Mouse (Mus musculus): ENCODE data around the gene Selenoi. TPM values are rescaled to one million over a fixed set of nuclear protein-coding genes. Genes with fewer than 3 reads are reported as not detected.

The Selenoi gene
- polyA plus RNA-seq, 1 experiment: 32.2 TPM

DNA sequence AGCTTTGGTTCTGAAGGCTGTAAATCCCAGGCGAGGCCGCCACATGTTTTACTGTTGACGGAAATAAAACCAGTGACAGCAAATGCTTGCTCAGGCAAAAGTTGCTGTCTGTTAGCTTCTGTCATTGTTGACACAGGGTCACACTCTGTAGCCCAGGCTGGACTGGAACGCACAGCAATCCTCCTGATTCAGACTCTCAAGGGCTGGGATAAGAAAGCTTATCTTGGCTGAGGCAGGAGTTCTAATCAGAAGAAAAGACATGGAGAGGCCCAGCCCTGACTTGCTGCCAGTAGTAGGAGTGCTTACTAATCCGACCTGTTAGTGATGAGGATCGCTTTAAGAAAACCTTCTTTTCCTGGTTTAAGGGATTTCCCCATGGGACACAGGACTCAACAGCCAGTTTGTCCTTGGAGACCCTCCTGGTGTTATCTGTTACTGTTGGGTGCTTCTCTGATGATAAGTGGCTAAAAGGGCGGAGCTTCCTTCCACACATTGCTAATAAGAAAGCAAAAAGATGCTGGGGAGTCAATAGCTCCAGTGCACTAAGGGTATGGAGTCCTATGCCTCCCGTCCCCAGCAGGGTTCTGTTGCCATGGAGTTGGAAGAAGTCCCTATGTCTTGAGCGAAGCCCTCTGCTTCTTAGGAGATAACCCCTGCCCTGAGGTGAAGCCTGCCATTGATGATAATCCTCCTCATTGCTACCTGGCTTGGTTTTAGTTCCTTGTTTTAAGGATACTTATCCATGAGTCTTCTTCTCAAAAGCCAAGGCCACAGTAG is 54.9 kb downstream of the Selenoi start:
- TF ChIP-seq CTCF (IDR thresholded peaks at IDR 0.05; ENCODE audit: borderline replicate concordance, control insufficient read depth, extremely low read depth, insufficient read depth, low read length, poor library complexity): no peak
- TF ChIP-seq POLR2A (IDR thresholded peaks at IDR 0.05; ENCODE audit: control insufficient read depth, extremely low read depth, insufficient read depth, low read length, poor library complexity): no peak
- no peak overlapping the region for H3K27ac ChIP-seq (ENCODE audit: control insufficient read depth, insufficient read depth, low read length)
- 93% methylated on average over 9 of the region's 9 CpGs for WGBS

More for the DNA sequence above, 54.9 kb downstream of the Selenoi start:
- H3K36me3 ChIP-seq (ENCODE audit: control insufficient read depth, insufficient read depth, low read length): no peaks in the 10 kb centered on the region
- no peaks in the 10 kb centered on the region for H3K27me3 ChIP-seq (ENCODE audit: control insufficient read depth, insufficient read depth, low read length)
- H3K4me3 ChIP-seq (ENCODE audit: control insufficient read depth, insufficient read depth, low read length): no peak overlapping the region
- no peak for DNase-seq
- H3K4me1 ChIP-seq (replicated peaks; ENCODE audit: control insufficient read depth, insufficient read depth, low read length): no peaks in the 10 kb centered on the region

Other genes starting within 250 kb of the Selenoi start
- 0.20 TPM in 1 of 2 replicates, not detected in the other for gene Il6, start 219.5 kb upstream of the Selenoi start, polyA plus RNA-seq (2012; rRNA removed)
- 130 and 174 TPM in 2 replicates for gene Tyms, start 159.0 kb upstream of the Selenoi start, polyA plus RNA-seq (2012; rRNA removed)
- 0.09 and 0.13 TPM in 2 replicates for gene Garem2, start 127.4 kb upstream of the Selenoi start, polyA plus RNA-seq (2012; rRNA removed)
- not detected in 2 replicates for gene 3110082J24Rik, start 126.5 kb upstream of the Selenoi start, polyA plus RNA-seq (2012; rRNA removed)
- 73.8 and 80.5 TPM in 2 replicates for gene Hadha, start 77.4 kb upstream of the Selenoi start, polyA plus RNA-seq (2012; rRNA removed)
- 111 and 140 TPM in 2 replicates for gene Hadhb, start 77.3 kb upstream of the Selenoi start, polyA plus RNA-seq (2012; rRNA removed)
- gene Adgrf3, start 26.9 kb upstream of the Selenoi start, polyA plus RNA-seq (2012; rRNA removed): 0.30 and 0.31 TPM in 2 replicates
- gene Drc1, start 48.8 kb downstream of the Selenoi start, polyA plus RNA-seq (2012; rRNA removed): 1.1 and 1.4 TPM in 2 replicates
- gene Otof, start 229.4 kb downstream of the Selenoi start, polyA plus RNA-seq (2012; rRNA removed): 0.92 and 0.94 TPM in 2 replicates
- 0.51 and 0.60 TPM in 2 replicates for gene 1700001C02Rik, start 233.5 kb downstream of the Selenoi start, polyA plus RNA-seq (2012; rRNA removed)

Measured in thymus, adult 2 months (tissue).